ENCODE assay signal across 8 mouse cellular contexts in the genomic region with DNA sequence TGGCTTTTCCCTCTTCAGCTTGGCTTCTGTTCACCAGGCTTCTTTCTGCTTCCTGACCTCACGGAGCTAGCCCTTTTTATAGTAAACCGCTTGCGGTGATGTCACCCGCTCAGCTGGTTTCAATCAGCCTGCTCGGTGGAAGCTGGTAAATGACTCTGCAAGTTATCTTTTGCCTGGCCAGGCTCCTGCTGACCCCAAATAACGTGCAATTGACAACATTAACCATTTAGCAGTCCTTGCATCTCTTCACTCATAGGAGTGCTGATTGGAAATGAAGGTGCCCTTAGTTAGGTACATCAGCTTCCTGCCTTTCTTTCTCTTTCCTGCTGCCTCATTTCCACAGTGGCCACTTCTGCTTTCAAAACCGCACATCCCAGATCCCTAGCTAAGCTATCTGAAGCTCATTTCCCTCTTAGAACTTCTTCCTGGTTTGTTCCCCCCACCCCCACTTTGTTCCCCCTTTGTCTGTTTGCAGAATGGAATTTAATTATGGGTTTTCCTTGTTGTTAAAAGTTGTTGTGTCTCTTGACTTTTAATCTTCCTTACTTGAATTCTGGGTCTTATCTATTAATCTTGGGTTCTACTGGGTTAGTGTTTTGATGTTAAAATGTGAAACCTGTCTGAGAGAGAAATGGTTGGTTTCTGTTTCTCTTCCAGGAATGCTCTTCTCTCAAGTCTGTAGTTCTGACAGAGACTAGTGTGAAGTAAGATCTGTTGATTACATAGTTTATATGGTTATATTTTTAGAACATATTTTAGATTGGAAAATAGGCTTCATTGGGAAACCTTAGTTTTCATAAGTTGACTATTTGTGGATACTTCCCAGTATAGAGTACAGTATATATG. TPM values are rescaled to one million over a fixed set of nuclear protein-coding genes. Genes with fewer than 3 reads are reported as not detected.
DNase-seq lines count a peak whose midpoint lies in the region; TF ChIP-seq lines count a peak whose summit lies in the region.

No protein-coding gene starts in this region.

- no peak for TF ChIP-seq CTCF in lung, adult 2 months (IDR thresholded peaks at IDR 0.05; ENCODE audit: insufficient read depth, low read length)

- WGBS in lung, adult 2 months, result 17% methylated on average over 7 of the region's 7 CpGs

- TF ChIP-seq POLR2A in lung, adult 2 months (IDR thresholded peaks at IDR 0.05; ENCODE audit: borderline replicate concordance, extremely low read depth, low read depth, low read length), result no peak

- peak; percentile 55 to 63 for DNase-seq in right cerebral cortex, adult 2 months (ENCODE audit: low spot score in 2 of 2)
- no peak for DNase-seq in right cerebral cortex, postnatal 25 days
- peak; percentile 88 for DNase-seq in cerebellum, adult 11-12 months
- peak; percentile 70 to 75 for DNase-seq in gastrocnemius, postnatal 36 days
- DNase-seq in kidney, adult 8-10 months, result peak; percentile 32 to 33
- DNase-seq in lung, adult 2 months, result no peak
- peak; percentile 92 for DNase-seq in skeletal muscle tissue, adult 2 months (ENCODE audit: low read depth, low spot score)
- no peak for DNase-seq in layer of hippocampus, postnatal 36 days

- peaks cover 18% of the 10 kb centered on the region for H3K4me1 ChIP-seq in lung, adult 2 months (ENCODE audit: control insufficient read depth, insufficient read depth, low read length)

- peak overlapping the region; percentile 31 for H3K4me3 ChIP-seq in lung, adult 2 months (replicated peaks; ENCODE audit: extremely low read depth, low read depth, low read length)

- intact Hi-C loops in gastrocnemius, postnatal 36 days (cut with DNase I), result no loop called here

RNA-seq across cellular contexts. Expression of a gene that starts 55.6 kb away (rescaled TPM):
- 100 to 1,000 TPM; 130 to 151 TPM for total RNA-seq in gastrocnemius, postnatal 36 days (2021)
- polyA plus RNA-seq in lung, adult 2 months (2012; rRNA removed), result 37.2 and 78.6 TPM in 2 replicates
- 1,000 to 10,000 TPM; 1,278 to 1,345 TPM for total RNA-seq in layer of hippocampus, postnatal 36 days (2021)

Comparison
In these comparisons a context has a peak if more than half of its experiments do, and no peak if none do; other contexts are left out.
1. DNase-seq: peak in right cerebral cortex, adult 2 months (2 of 2), cerebellum, adult 11-12 months (single experiment), gastrocnemius, postnatal 36 days (2 of 2), kidney, adult 8-10 months (2 of 2) and skeletal muscle tissue, adult 2 months (single experiment); none in right cerebral cortex, postnatal 25 days (single experiment), lung, adult 2 months (single experiment) and layer of hippocampus, postnatal 36 days (0 of 2).
2. RNA of a gene that starts 55.6 kb away (total RNA-seq): 1,278 to 1,345 TPM in layer of hippocampus, postnatal 36 days; 130 to 151 TPM in gastrocnemius, postnatal 36 days; every median in the first group is over 4 times any median in the second.